Mouse (Mus musculus) midbrain, embryonic 16.5 days (tissue): ENCODE data around the gene Fbxw4. TPM values are rescaled to one million over a fixed set of nuclear protein-coding genes. Genes with fewer than 3 reads are reported as not detected.

ENCODE experiments used
- ATAC-seq: fragments of 200-750 bp; cut with Nextera tagmentation; 2 replicates; pipeline ENCODE4 v1.8.0; 2017; ENCODE audit warnings: moderate TSS enrichment
- H3K27ac ChIP-seq: fragments of 300-500 bp; sonication (generic); 2 replicates; pipeline ENCODE4 v1.5.1; 2014; ENCODE audit warnings: mild to moderate bottlenecking, low read length, mixed read lengths
- H3K27me3 ChIP-seq: fragments of 300-500 bp; sonication (generic); 2 replicates; pipeline ENCODE4 v1.6.1; 2014; ENCODE audit warnings: low read depth, low read length, mixed read lengths; ENCODE audit not compliant: control insufficient read depth, insufficient read depth
- H3K36me3 ChIP-seq: fragments of 300-500 bp; sonication (generic); 2 replicates; pipeline ENCODE4 v1.6.1; 2014; ENCODE audit warnings: mild to moderate bottlenecking, low read length, moderate library complexity, mixed read lengths; ENCODE audit not compliant: control insufficient read depth, insufficient read depth
- H3K4me1 ChIP-seq: fragments of 300-500 bp; sonication (generic); 2 replicates; pipeline ENCODE4 v1.6.1; 2014; ENCODE audit warnings: mild to moderate bottlenecking, low read length, mixed read lengths; ENCODE audit not compliant: control insufficient read depth, insufficient read depth
- H3K4me2 ChIP-seq: fragments of 300-500 bp; sonication (generic); 2 replicates; pipeline ENCODE4 v1.6.1; 2014; ENCODE audit warnings: mild to moderate bottlenecking, low read length, mixed read lengths
- H3K4me3 ChIP-seq: fragments of 300-500 bp; sonication (generic); 2 replicates; pipeline ENCODE4 v1.5.1; 2014; ENCODE audit warnings: low read depth, mild to moderate bottlenecking, low read length, moderate library complexity, mixed read lengths
- H3K9ac ChIP-seq: fragments of 300-500 bp; sonication (generic); 2 replicates; pipeline ENCODE4 v1.6.1; 2014; ENCODE audit warnings: low read depth, low read length, mixed read lengths
- H3K9me3 ChIP-seq: fragments of 300-500 bp; sonication (generic); replicated peaks from 2 replicates; pipeline ENCODE4 v1.6.1; 2014; ENCODE audit warnings: mild to moderate bottlenecking, low read length, mixed read lengths; ENCODE audit not compliant: control insufficient read depth, poor library complexity, severe bottlenecking
- WGBS: fragments of 180-500 bp; shearing (Covaris S2); extraction: QIAGEN DNeasy Blood & Tissue Kit; methylation state at CpG from one replicate; pipeline ENCODE4 v1.1.7; 2014; 5-methylcytosine and 5-hydroxymethylcytosine counted together
- polyA plus RNA-seq: library from polyadenylated mRNA; unstranded; fragments of >200 nt; fragmentation: Nextera tagmentation; extraction: Ambion mirVana; gene quantifications from 2 replicates; pipeline ENCODE4 v1.2.1, GENCODE M21; 2015

Gene Fbxw4
- polyA plus RNA-seq, 1 experiment from 2014 or later: 5.6 TPM

- Histone ChIP-seq H3K9ac (no peak overlapping the region), H3K4me2 (no peak overlapping the region)
- no peak for ATAC-seq
Observed at GRCm38 (mm10) chr19:45622144-45622543, 38.0 kb downstream of the Fbxw4 start.

DNA sequence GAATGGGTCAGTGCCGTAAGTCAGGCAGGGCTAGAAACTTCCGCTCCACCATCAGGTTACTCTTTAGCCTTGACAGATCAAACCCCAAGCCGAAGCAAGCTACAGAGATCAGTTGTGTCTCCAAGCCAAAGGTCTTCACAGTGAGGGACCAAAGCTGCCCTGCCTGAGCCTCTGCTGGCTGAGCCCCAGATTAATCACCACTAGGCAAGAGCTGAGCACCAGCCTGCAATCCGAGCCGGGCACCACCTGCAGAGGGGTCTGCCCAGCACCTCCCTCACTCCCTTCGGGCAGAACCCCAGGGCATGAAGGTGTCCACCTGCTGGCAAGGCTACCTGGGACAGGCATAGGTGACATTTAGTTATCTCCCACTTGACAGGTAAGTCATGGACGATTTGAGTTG is 39.1 kb downstream of the Fbxw4 start:
- 64% methylated on average over 7 of the region's 7 CpGs for WGBS
- Histone ChIP-seq H3K9ac (no peak overlapping the region), H3K9me3 (no peaks in the 10 kb centered on the region)

More at GRCm38 (mm10) chr19:45622144-45622543, 38.0 kb downstream of the Fbxw4 start:
- Histone ChIP-seq H3K27ac (no peak overlapping the region), H3K9me3 (no peaks in the 10 kb centered on the region), H3K36me3 (no peaks in the 10 kb centered on the region; the same call in 1 of the 2 replicates), H3K4me3 (no peak overlapping the region), H3K4me1 (no peaks in the 10 kb centered on the region; the same call in 1 of the 2 replicates), H3K27me3 (no peaks in the 10 kb centered on the region)
- 31% methylated on average over 5 of the region's 5 CpGs for WGBS

DNA sequence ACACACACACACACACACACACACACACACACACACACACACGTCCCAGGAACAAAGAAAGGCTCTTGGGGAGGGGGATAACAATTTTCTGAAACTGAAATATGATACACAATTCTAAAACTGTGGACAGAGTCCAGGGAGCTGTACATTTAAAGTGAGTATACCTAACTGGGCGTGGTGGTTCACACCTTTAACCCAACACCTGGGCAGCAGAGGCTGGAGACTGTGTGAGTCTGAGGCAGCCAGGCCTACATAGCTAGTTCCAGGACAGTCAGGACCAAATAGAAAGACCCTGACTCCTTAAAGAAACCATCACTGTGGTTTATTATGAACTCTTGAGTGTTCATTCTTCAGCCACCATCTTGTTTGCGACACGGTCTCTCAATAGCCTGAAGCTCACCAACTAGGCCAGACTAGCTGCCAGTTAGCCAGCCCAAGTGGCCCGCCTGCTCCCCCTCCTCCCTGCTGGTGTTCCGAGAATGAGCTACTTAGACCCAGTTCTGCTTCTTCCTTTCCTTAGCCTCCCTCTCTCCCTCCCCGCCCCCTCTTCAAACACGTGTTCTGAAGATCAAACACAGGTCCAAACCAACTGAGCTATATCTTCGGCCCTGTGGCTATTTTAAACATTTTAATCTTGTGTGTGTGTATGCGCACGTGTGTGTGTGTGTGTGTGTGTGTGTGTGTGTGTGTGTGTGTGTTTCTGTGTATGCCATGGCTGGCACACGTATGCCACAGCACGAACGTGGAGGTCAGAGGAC is 40.2 kb downstream of the Fbxw4 start:
- no peak overlapping the region for H3K4me3 ChIP-seq
- no peak for ATAC-seq
- H3K9ac ChIP-seq: no peak overlapping the region
- H3K9me3 ChIP-seq: no peaks in the 10 kb centered on the region
- H3K4me2 ChIP-seq: no peak overlapping the region
- peaks cover 21% of the 10 kb centered on the region for H3K4me1 ChIP-seq
- H3K36me3 ChIP-seq: no peaks in the 10 kb centered on the region; the same call in 1 of the 2 replicates
- H3K27me3 ChIP-seq: no peaks in the 10 kb centered on the region
- no peak overlapping the region for H3K27ac ChIP-seq
- 85% methylated on average over 14 of the region's 14 CpGs for WGBS

More for the DNA sequence above, 39.1 kb downstream of the Fbxw4 start:
- no peak overlapping the region for H3K4me2 ChIP-seq
- H3K36me3 ChIP-seq: no peaks in the 10 kb centered on the region; the same call in 1 of the 2 replicates
- ATAC-seq: no peak
- H3K27me3 ChIP-seq: no peaks in the 10 kb centered on the region
- no peak overlapping the region for H3K27ac ChIP-seq
- peaks cover 10% of the 10 kb centered on the region for H3K4me1 ChIP-seq
- no peak overlapping the region for H3K4me3 ChIP-seq

DNA sequence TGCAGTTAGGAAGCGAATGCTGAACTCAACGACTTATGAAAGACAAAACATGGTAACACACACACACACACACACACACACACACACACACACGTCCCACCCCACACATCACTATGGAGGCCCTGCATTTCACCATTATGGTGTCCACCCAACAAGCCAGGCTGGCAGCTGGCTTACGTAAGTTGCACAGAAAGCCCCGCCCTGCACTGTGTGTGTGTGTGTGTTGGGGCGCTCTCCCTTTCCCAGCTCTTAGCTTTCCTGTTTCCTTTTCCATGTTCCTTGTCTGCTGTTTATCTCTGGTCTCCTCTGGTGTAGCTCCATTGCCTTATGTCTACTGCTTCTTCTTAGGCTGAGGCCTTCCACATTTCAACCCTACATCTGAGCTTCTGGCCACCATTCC is 41.9 kb downstream of the Fbxw4 start:
- H3K9ac ChIP-seq: no peak overlapping the region
- H3K4me3 ChIP-seq: no peak overlapping the region
- ATAC-seq: no peak
- no peak overlapping the region for H3K4me2 ChIP-seq
- no peak overlapping the region for H3K27ac ChIP-seq
- no peaks in the 10 kb centered on the region for H3K27me3 ChIP-seq
- 96% methylated on average over 6 of the region's 6 CpGs for WGBS
- peaks cover 26% of the 10 kb centered on the region for H3K4me1 ChIP-seq
- no peaks in the 10 kb centered on the region for H3K9me3 ChIP-seq
- peaks cover 3% of the 10 kb centered on the region; the same call in 1 of the 2 replicates for H3K36me3 ChIP-seq

DNA sequence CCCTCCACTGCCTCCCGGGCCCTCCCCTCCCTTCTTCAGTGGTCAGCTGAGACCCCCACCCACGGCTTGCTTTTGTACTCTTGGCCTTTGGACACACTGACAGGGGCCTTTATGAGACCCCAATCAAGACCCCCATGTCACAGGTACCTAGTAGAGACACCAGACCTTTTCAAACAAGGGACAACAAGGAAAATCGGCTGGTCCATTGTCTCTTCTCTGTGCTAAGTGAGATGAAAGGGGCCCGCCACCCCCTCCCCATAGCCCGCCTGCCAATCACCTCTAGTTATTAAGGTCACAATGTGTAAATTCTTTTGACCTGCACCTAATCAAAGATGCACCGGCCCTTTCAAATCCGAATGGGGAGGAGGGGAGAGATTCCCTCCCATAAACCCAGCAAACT is 43.4 kb downstream of the Fbxw4 start:
- 12% methylated on average over 7 of the region's 7 CpGs for WGBS
- Histone ChIP-seq H3K4me2 (no peak overlapping the region), H3K27ac (no peak overlapping the region), H3K4me3 (no peak overlapping the region), H3K36me3 (peaks cover 5% of the 10 kb centered on the region; the same call in 1 of the 2 replicates), H3K27me3 (no peaks in the 10 kb centered on the region), H3K9me3 (no peaks in the 10 kb centered on the region), H3K4me1 (peaks cover 26% of the 10 kb centered on the region), H3K9ac (no peak overlapping the region)
- ATAC-seq: no peak

GRCm38 (mm10) chr19:45616214-45616518 is 43.9 kb downstream of the Fbxw4 start:
- no peak overlapping the region for H3K4me3 ChIP-seq
- H3K36me3 ChIP-seq: peaks cover 5% of the 10 kb centered on the region; the same call in 1 of the 2 replicates
- no peak overlapping the region for H3K27ac ChIP-seq
- H3K9me3 ChIP-seq: no peaks in the 10 kb centered on the region
- peaks cover 26% of the 10 kb centered on the region for H3K4me1 ChIP-seq
- no peak for ATAC-seq
- peak overlapping the region; percentile 28; the same call in 1 of the 2 replicates for H3K9ac ChIP-seq
- H3K27me3 ChIP-seq: no peaks in the 10 kb centered on the region
- H3K4me2 ChIP-seq: no peak overlapping the region
- 21% methylated on average over 4 of the region's 4 CpGs for WGBS

GRCm38 (mm10) chr19:45615415-45616213 is 44.5 kb downstream of the Fbxw4 start:
- peak; percentile 34 for ATAC-seq
- whole genome bisulfite sequencing: 29% methylated on average over 12 of the region's 12 CpGs
- peak overlapping the region; percentile 38 for H3K27ac ChIP-seq

DNA sequence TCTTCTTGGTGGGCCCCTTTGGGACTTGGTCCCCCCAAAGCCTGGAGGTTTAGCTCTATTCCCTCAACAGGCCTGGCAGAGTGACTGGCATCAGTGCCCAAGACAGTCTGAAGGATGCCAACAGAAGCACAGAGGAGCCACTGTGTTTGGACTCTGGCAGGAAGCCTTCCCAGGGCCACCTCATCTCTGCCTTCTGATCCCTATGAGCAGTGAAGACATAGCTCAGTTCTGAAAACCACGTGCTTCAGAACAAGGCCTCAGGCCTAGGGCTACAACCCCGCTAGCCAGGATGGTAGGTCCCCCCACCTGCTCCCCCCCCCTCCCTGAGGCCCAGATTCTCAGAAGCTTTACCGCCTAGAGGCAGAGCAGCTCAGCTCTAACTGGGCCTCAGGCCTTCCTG is 45.2 kb downstream of the Fbxw4 start:
- Histone ChIP-seq H3K4me3 (no peak overlapping the region), H3K4me1 (peaks cover 26% of the 10 kb centered on the region), H3K27me3 (no peaks in the 10 kb centered on the region), H3K4me2 (no peak overlapping the region), H3K36me3 (peaks cover 5% of the 10 kb centered on the region; the same call in 1 of the 2 replicates), H3K9me3 (no peaks in the 10 kb centered on the region), H3K27ac (peak overlapping the region; percentile 38; the same call in 1 of the 2 replicates), H3K9ac (0 out of 2 replicates have a peak overlapping the region, but pooled peaks have one; percentile 26)
- WGBS: 40% methylated on average over 3 of the region's 3 CpGs
- peak; percentile 59; the same call in 1 of the 2 replicates for ATAC-seq

More at GRCm38 (mm10) chr19:45615415-45616213, 44.5 kb downstream of the Fbxw4 start:
- Histone ChIP-seq H3K4me3 (no peak overlapping the region), H3K36me3 (peaks cover 5% of the 10 kb centered on the region; the same call in 1 of the 2 replicates), H3K9me3 (no peaks in the 10 kb centered on the region), H3K9ac (peak overlapping the region; percentile 28; the same call in 1 of the 2 replicates), H3K4me1 (peaks cover 26% of the 10 kb centered on the region), H3K4me2 (no peak overlapping the region), H3K27me3 (no peaks in the 10 kb centered on the region)
